Mouse (Mus musculus) ES-Bruce4 (cell line): ENCODE data around the gene Xirp2. TPM values are rescaled to one million over a fixed set of nuclear protein-coding genes. Genes with fewer than 3 reads are reported as not detected.
"Not testable (repeated sequence)": the region's sequence is repeated elsewhere in the genome, so short reads cannot be mapped to it uniquely, and the experiment has no call there.

ENCODE experiments used
- H3K27ac ChIP-seq: 2 replicates; pipeline ENCODE4 v1.5.1; 2012; ENCODE audit warnings: low read length, inconsistent platforms; ENCODE audit not compliant: insufficient read depth
- H3K27me3 ChIP-seq: 2 replicates; pipeline ENCODE4 v1.6.1; 2012; ENCODE audit warnings: mild to moderate bottlenecking, low read length, inconsistent platforms; ENCODE audit not compliant: control insufficient read depth, poor library complexity, insufficient read depth, severe bottlenecking
- H3K36me3 ChIP-seq: 2 replicates; pipeline ENCODE4 v1.6.1; 2012; ENCODE audit warnings: inconsistent platforms, mild to moderate bottlenecking, low read length, moderate library complexity; ENCODE audit not compliant: control insufficient read depth, poor library complexity, insufficient read depth, severe bottlenecking
- H3K4me1 ChIP-seq: one replicate; pipeline ENCODE4 v1.8.1; 2011; ENCODE audit warnings: low read length; ENCODE audit not compliant: control insufficient read depth, insufficient read depth
- H3K4me3 ChIP-seq: 2 replicates; pipeline ENCODE4 v1.5.1; 2011; ENCODE audit warnings: low read depth, mild to moderate bottlenecking, low read length
- H3K9ac ChIP-seq: 2 replicates; pipeline ENCODE4 v1.6.1; 2012; ENCODE audit warnings: low read depth, mild to moderate bottlenecking, inconsistent platforms; ENCODE audit not compliant: poor library complexity, severe bottlenecking
- H3K9me3 ChIP-seq: replicated peaks from 2 replicates; pipeline ENCODE4 v1.6.1; 2012; ENCODE audit warnings: mild to moderate bottlenecking, low read length, inconsistent platforms; ENCODE audit not compliant: control insufficient read depth, poor library complexity, insufficient read depth, severe bottlenecking
- CTCF ChIP-seq: IDR thresholded peaks from one replicate; pipeline ENCODE4 v1.8.1; 2011; ENCODE audit warnings: low read depth, low read length
- EP300 ChIP-seq: IDR thresholded peaks from 2 replicates; pipeline ENCODE4 v1.6.1; 2011; ENCODE audit warnings: low read depth, low read length; ENCODE audit not compliant: insufficient read depth
- POLR2A ChIP-seq: IDR thresholded peaks from one replicate; pipeline ENCODE4 v1.8.1; 2011; ENCODE audit warnings: low read length; ENCODE audit not compliant: insufficient read depth
- polyA plus RNA-seq: library from polyadenylated mRNA; stranded (reverse); fragments of >200 nt; gene quantifications from 2 replicates; pipeline ENCODE4 v1.2.4, GENCODE M21; 2011; ENCODE audit warnings: low read depth; ENCODE audit not compliant: missing spikeins, insufficient read depth, insufficient read length

Gene Xirp2
- polyA plus RNA-seq, 1 experiment: not detected

DNA sequence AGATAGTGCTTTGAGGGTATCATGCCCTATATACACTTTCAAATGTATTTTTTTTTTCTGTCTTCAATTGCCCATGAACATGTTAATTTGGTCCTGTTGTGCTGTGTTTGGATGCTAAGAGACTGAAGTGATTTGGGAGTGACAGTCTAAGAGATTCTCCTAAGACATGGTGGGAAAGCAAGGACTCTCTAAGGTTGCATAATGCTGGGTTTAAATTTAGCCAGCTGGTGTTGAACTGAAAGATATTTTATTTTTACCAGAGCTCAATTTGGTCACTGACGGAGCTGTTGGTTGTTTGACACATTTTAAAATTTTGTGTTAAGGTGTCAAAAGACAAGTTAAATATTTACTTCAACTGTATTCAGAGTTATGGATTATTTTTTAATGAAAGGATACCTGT is 970 bp downstream of the Xirp2 start:
- H3K4me1 ChIP-seq: no peaks in the 10 kb centered on the region
- no peak overlapping the region for H3K4me3 ChIP-seq
- no peaks in the 10 kb centered on the region for H3K36me3 ChIP-seq
- no peak overlapping the region for H3K9ac ChIP-seq
- TF ChIP-seq EP300: no peak
- no peak for TF ChIP-seq POLR2A
- TF ChIP-seq CTCF: no peak
- no peaks in the 10 kb centered on the region for H3K9me3 ChIP-seq
- no peak overlapping the region for H3K27ac ChIP-seq
- H3K27me3 ChIP-seq: no peaks in the 10 kb centered on the region

DNA sequence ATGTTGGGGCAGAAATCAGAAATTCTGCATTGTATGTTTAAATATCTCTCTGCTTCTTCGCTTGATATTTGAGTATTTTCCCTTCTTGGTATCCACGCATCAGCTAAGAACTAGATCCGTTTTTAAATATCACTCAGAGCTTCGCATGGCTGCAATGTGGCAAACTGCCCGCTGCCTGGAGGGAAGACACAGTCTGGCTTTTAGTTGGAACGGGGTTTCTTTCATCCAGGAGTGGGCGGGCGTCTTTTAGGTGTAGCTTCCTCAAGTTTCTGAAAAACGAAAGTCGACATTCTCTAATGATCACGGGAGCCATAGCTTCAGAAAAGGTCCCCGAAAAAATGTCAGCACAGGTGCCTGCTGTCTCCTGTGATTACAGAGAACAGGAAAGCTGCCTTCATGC is 1.4 kb downstream of the Xirp2 start:
- TF ChIP-seq POLR2A (no peak), EP300 (no peak), CTCF (no peak)
- no peaks in the 10 kb centered on the region for H3K27me3 ChIP-seq
- H3K4me3 ChIP-seq: no peak overlapping the region
- H3K27ac ChIP-seq: no peak overlapping the region
- no peaks in the 10 kb centered on the region for H3K4me1 ChIP-seq
- H3K9ac ChIP-seq: no peak overlapping the region
- H3K9me3 ChIP-seq: no peaks in the 10 kb centered on the region
- no peaks in the 10 kb centered on the region for H3K36me3 ChIP-seq

DNA sequence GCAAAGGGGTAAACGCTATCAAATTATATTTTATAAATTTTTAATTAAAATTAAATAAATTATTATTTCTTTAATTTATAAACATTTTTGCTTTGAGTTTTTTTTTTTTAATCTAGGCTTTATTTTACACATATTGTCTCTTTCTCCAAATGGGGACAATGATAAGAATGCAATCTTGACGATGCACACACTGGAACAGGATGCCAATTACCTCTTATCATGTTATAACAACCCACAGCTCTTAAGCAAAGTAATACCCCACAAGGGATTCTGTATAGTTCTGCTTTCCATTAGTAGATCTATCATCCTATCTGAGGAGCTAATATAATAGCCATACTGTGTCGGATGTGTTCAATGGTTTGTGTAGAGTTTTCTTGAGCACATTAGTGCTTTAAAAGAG is 15.1 kb downstream of the Xirp2 start:
- H3K9me3 ChIP-seq: no peaks in the 10 kb centered on the region
- no peaks in the 10 kb centered on the region for H3K27me3 ChIP-seq
- TF ChIP-seq CTCF: no peak
- TF ChIP-seq POLR2A: no peak
- no peak for TF ChIP-seq EP300

DNA sequence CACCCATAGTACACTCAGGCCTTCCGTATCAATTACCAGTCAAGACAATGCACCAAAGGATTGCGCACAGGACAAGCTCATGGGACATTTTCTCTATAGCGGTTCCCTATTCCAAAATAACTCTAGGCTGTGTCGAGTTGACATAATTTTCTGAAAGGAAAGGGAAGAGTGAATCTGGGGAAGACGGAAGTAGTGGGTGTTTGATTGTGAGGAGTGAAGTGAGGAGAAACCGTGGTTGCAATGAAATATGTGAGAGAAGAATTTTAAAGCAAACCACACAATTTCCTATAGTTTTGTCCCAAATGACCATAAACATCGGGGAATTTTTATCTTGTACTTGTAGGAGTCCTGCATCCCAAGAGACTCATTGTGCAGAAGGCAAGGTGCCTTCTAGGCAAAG is 21.2 kb downstream of the Xirp2 start:
- Histone ChIP-seq H3K9me3 (no peaks in the 10 kb centered on the region), H3K36me3 (no peaks in the 10 kb centered on the region), H3K27ac (no peak overlapping the region), H3K9ac (no peak overlapping the region), H3K4me1 (no peaks in the 10 kb centered on the region), H3K4me3 (no peak overlapping the region), H3K27me3 (no peaks in the 10 kb centered on the region)
- TF ChIP-seq POLR2A (no peak), CTCF (no peak), EP300 (no peak)

More for the DNA sequence above, 15.1 kb downstream of the Xirp2 start:
- Histone ChIP-seq H3K27ac (no peak overlapping the region), H3K36me3 (no peaks in the 10 kb centered on the region), H3K4me1 (no peaks in the 10 kb centered on the region), H3K4me3 (no peak overlapping the region), H3K9ac (no peak overlapping the region)

DNA sequence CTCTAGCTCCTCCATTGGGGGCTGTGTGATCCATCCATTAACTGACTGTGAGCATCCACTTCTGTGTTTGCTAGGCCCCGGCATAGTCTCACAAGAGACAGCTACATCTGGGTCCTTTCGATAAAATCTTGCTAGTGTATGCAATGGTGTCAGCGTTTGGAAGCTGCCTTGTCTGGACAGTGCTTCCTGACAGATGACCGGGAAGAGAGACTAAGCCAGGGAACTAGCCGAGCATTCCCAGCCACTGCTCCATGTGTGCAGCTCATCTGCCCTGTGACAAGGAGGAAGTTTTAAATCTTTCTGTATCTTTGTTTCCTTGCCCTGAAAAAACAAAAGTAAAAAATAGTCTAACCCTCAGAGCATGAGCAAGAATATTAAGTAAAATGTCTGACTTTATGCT is 24.2 kb downstream of the Xirp2 start:
- not testable (repeated sequence) for H3K27ac ChIP-seq, H3K9ac ChIP-seq, H3K4me3 ChIP-seq, H3K27me3 ChIP-seq, H3K9me3 ChIP-seq, H3K4me1 ChIP-seq, H3K36me3 ChIP-seq

DNA sequence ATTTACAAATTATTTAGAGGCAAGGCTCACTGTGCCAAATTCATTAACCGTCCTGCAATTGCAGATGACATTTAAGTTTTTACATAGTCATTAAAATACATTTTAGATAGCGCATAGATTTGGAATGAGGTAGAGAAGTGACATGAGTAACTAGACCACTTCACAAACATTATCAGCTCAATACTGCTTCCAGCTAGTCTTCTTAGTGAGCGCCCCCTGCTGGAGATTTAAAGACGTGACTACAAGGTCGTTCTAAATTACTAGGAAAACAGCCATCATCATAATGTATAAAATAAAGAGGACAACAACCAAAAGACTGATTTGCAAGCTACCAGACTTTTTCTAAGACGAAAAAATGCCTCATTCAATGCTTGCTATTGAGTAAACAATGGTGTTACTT is 32.0 kb downstream of the Xirp2 start:
- H3K4me3 ChIP-seq: no peak overlapping the region
- H3K27me3 ChIP-seq: no peaks in the 10 kb centered on the region
- TF ChIP-seq POLR2A (no peak), CTCF (no peak), EP300 (no peak)
- no peaks in the 10 kb centered on the region for H3K4me1 ChIP-seq
- H3K9ac ChIP-seq: no peak overlapping the region
- no peak overlapping the region for H3K27ac ChIP-seq
- no peaks in the 10 kb centered on the region for H3K9me3 ChIP-seq
- H3K36me3 ChIP-seq: no peaks in the 10 kb centered on the region
